Mouse (Mus musculus) brain, embryonic 14.5 days (tissue): ENCODE results near the gene Mepce.

Experiments
- CTCF ChIP-seq: fragments of 200-500 bp; IDR thresholded peaks from 2 replicates; pipeline ENCODE4 v1.5.1; 2012; ENCODE audit warnings: inconsistent platforms, mild to moderate bottlenecking, moderate library complexity, borderline replicate concordance; ENCODE audit not compliant: insufficient read depth, insufficient read length; ENCODE audit errors: extremely low read depth
- POLR2A ChIP-seq: fragments of 200-500 bp; IDR thresholded peaks from 2 replicates; pipeline ENCODE4 v1.6.1; 2012; ENCODE audit warnings: mild to moderate bottlenecking, inconsistent platforms, borderline replicate concordance; ENCODE audit not compliant: poor library complexity, insufficient read depth, insufficient read length, severe bottlenecking; ENCODE audit errors: extremely low read depth

- TF ChIP-seq CTCF (no peak), POLR2A (no peak)
Observed at GRCm38 (mm10) chr5:137758921-137759534, 28.4 kb downstream of the Mepce start.
